ENCODE assay signal across 16 mouse cellular contexts in the genomic region with DNA sequence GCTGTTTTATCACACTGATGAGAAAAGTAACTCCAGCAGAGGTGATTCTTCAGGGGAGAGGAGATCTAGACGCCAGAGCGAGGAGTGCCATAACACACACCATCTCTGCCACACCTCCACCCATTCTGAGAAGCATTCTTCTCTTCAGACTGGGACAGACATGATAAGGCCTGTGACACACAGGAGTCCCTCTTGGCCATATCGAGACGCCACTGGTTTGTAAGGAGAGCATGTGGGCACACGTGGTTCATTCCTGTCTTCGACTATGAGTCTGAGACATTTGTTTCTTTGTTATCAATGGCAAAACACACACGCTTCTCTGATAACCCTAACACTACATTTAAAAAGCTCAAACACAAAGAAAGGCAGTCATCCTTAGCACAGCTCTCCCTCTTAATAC. TPM values are rescaled to one million over a fixed set of nuclear protein-coding genes. Genes with fewer than 3 reads are reported as not detected.
A peak's percentile ranks its signal among the peaks of the same experiment; 100 is the strongest.
DNase-seq lines count a peak whose midpoint lies in the region; ATAC-seq and TF ChIP-seq lines count a peak whose summit lies in the region.
"Had no signal": no experiment of that assay in that cellular context is flagged by ENCODE, and none has a peak within 500 bp of the region (broad histone marks: within the 10 kb centered on the region; RNA-seq: fewer than 3 reads in every experiment).

No protein-coding gene starts in this region.

- WGBS in midbrain, embryonic 13.5 days = 85% methylated on average over 7 of the region's 7 CpGs
- 88% methylated on average over 7 of the region's 7 CpGs for WGBS in midbrain, embryonic 11.5 days
- WGBS in forebrain, postnatal 0 days = 78% methylated on average over 7 of the region's 7 CpGs
- WGBS in liver, embryonic 14.5 days (ENCODE audit: insufficient replicate concordance) = 16% methylated on average over 7 of the region's 7 CpGs
- WGBS in neural tube, embryonic 14.5 days = 86% methylated on average over 7 of the region's 7 CpGs

- H3K9ac ChIP-seq in midbrain, embryonic 13.5 days (replicated peaks) = no peak overlapping the region
- H3K9ac ChIP-seq in midbrain, embryonic 11.5 days (ENCODE audit: low read length) = no peak overlapping the region
- H3K9ac ChIP-seq in forebrain, postnatal 0 days = 0 out of 2 replicates have a peak overlapping the region, but pooled peaks have one; percentile 25
- no peak overlapping the region for H3K9ac ChIP-seq in liver, embryonic 14.5 days (replicated peaks)
- H3K9ac ChIP-seq in neural tube, embryonic 14.5 days (replicated peaks; ENCODE audit: low read depth, low read length) = no peak overlapping the region
- H3K9ac ChIP-seq: intestine, embryonic 15.5 days had no signal

- no peaks in the 10 kb centered on the region for H3K27me3 ChIP-seq in midbrain, embryonic 13.5 days
- no peaks in the 10 kb centered on the region for H3K27me3 ChIP-seq in midbrain, embryonic 11.5 days (ENCODE audit: control insufficient read depth, insufficient read depth, low read length)
- H3K27me3 ChIP-seq in forebrain, postnatal 0 days (ENCODE audit: insufficient read depth, low read length) = no peaks in the 10 kb centered on the region
- H3K27me3 ChIP-seq in liver, embryonic 14.5 days (ENCODE audit: control insufficient read depth, insufficient read depth, low read length) = no peaks in the 10 kb centered on the region
- no peaks in the 10 kb centered on the region for H3K27me3 ChIP-seq in neural tube, embryonic 14.5 days (ENCODE audit: control insufficient read depth, insufficient read depth, low read length)
- H3K27me3 ChIP-seq: intestine, embryonic 15.5 days had no signal

- ATAC-seq in midbrain, embryonic 13.5 days = no peak
- no peak for ATAC-seq in midbrain, embryonic 11.5 days (ENCODE audit: low FRiP score)
- peak; percentile 17; the same call in 1 of the 2 replicates for ATAC-seq in forebrain, postnatal 0 days
- ATAC-seq in liver, embryonic 14.5 days (ENCODE audit: insufficient read depth) = peak; percentile 96
- no peak for ATAC-seq in neural tube, embryonic 14.5 days (ENCODE audit: low read depth)
- ATAC-seq: CD4-positive, CD25-positive, alpha-beta regulatory T cell, adult 4 months; intestine, embryonic 15.5 days had no signal

- no peaks in the 10 kb centered on the region for H3K36me3 ChIP-seq in midbrain, embryonic 13.5 days
- no peaks in the 10 kb centered on the region for H3K36me3 ChIP-seq in midbrain, embryonic 11.5 days (ENCODE audit: control insufficient read depth, insufficient read depth, low read length)
- H3K36me3 ChIP-seq in forebrain, postnatal 0 days (ENCODE audit: insufficient read depth) = no peaks in the 10 kb centered on the region
- H3K36me3 ChIP-seq in liver, embryonic 14.5 days (replicated peaks; ENCODE audit: control insufficient read depth, insufficient read depth, low read depth) = no peaks in the 10 kb centered on the region
- H3K36me3 ChIP-seq in neural tube, embryonic 14.5 days (ENCODE audit: control insufficient read depth, insufficient read depth, low read length) = no peaks in the 10 kb centered on the region
- H3K36me3 ChIP-seq: intestine, embryonic 15.5 days had no signal

- DNase-seq in midbrain, embryonic 11.5 days (ENCODE audit: low spot score, missing footprints) = no peak
- DNase-seq in forebrain, postnatal 0 days = peak; percentile 20
- peak; percentile 37 to 46 (median 39) for DNase-seq in liver, embryonic 14.5 days (ENCODE audit: low read depth in 3 of 3, low spot score in 3 of 3)
- no peak for DNase-seq in ovary, postnatal 36 days (ENCODE audit: low spot score)
- no peak for DNase-seq in right cerebral cortex, postnatal 36 days (ENCODE audit: low spot score in 2 of 2)
- no peak for DNase-seq in right cerebral cortex, postnatal 14 days
- DNase-seq: adrenal gland, postnatal 14 days; cerebellum, adult 9-10 months; heart, adult 11 months; lung, postnatal 36 days; thymus, postnatal 36 days had no signal

- no peak overlapping the region for H3K4me2 ChIP-seq in midbrain, embryonic 13.5 days (replicated peaks)
- H3K4me2 ChIP-seq in midbrain, embryonic 11.5 days = no peak overlapping the region
- H3K4me2 ChIP-seq in forebrain, postnatal 0 days (ENCODE audit: low read depth) = no peak overlapping the region
- no peak overlapping the region for H3K4me2 ChIP-seq in liver, embryonic 14.5 days (ENCODE audit: low read depth)
- no peak overlapping the region for H3K4me2 ChIP-seq in neural tube, embryonic 14.5 days (ENCODE audit: low read depth, low read length)
- H3K4me2 ChIP-seq: intestine, embryonic 15.5 days had no signal

- no peak for TF ChIP-seq CTCF in forebrain, postnatal 0 days (IDR thresholded peaks at IDR 0.05; ENCODE audit: low read depth)
- no peak for TF ChIP-seq CTCF in liver, embryonic 14.5 days (IDR thresholded peaks at IDR 0.05; ENCODE audit: low read depth)

- TF ChIP-seq EP300 in liver, embryonic 14.5 days (IDR thresholded peaks at IDR 0.05; ENCODE audit: low read depth) = peak; percentile 52

- no peaks in the 10 kb centered on the region for H3K9me3 ChIP-seq in midbrain, embryonic 13.5 days
- H3K9me3 ChIP-seq in midbrain, embryonic 11.5 days (ENCODE audit: control insufficient read depth, low read length) = no peaks in the 10 kb centered on the region
- no peaks in the 10 kb centered on the region for H3K9me3 ChIP-seq in forebrain, postnatal 0 days (ENCODE audit: low read length)
- no peaks in the 10 kb centered on the region for H3K9me3 ChIP-seq in liver, embryonic 14.5 days (ENCODE audit: control insufficient read depth, low read length)
- H3K9me3 ChIP-seq in neural tube, embryonic 14.5 days (ENCODE audit: control insufficient read depth, low read length) = no peaks in the 10 kb centered on the region
- H3K9me3 ChIP-seq: intestine, embryonic 15.5 days had no signal

- no peak overlapping the region for H3K4me3 ChIP-seq in midbrain, embryonic 13.5 days (replicated peaks)
- no peak overlapping the region for H3K4me3 ChIP-seq in midbrain, embryonic 11.5 days (ENCODE audit: low read depth, low read length)
- no peak overlapping the region for H3K4me3 ChIP-seq in forebrain, postnatal 0 days (ENCODE audit: low read depth, low read length)
- no peak overlapping the region for H3K4me3 ChIP-seq in liver, embryonic 14.5 days (ENCODE audit: insufficient read depth in 1 of 2, low read depth in 2 of 2, low read length in 2 of 2)
- no peak overlapping the region for H3K4me3 ChIP-seq in neural tube, embryonic 14.5 days (ENCODE audit: low read depth, low read length)
- H3K4me3 ChIP-seq: intestine, embryonic 15.5 days had no signal

- H3K4me1 ChIP-seq in midbrain, embryonic 13.5 days (replicated peaks) = peaks cover 27% of the 10 kb centered on the region
- no peaks in the 10 kb centered on the region; the same call in 1 of the 2 replicates for H3K4me1 ChIP-seq in midbrain, embryonic 11.5 days (ENCODE audit: control insufficient read depth, insufficient read depth, low read length)
- peaks cover 23% of the 10 kb centered on the region for H3K4me1 ChIP-seq in forebrain, postnatal 0 days (ENCODE audit: insufficient read depth)
- peaks cover 0 to 8% of the 10 kb centered on the region in 2 experiments; a peak in 3 of 4 replicates for H3K4me1 ChIP-seq in liver, embryonic 14.5 days (replicated peaks; ENCODE audit: control insufficient read depth in 2 of 2, insufficient read depth in 2 of 2, low read length in 1 of 2)
- 0 out of 2 replicates have a peak, but pooled peaks cover 3% of the 10 kb centered on the region for H3K4me1 ChIP-seq in neural tube, embryonic 14.5 days (ENCODE audit: control insufficient read depth, insufficient read depth, low read length)
- H3K4me1 ChIP-seq: intestine, embryonic 15.5 days had no signal

- peak overlapping the region; percentile 30 for H3K27ac ChIP-seq in midbrain, embryonic 13.5 days
- H3K27ac ChIP-seq in midbrain, embryonic 11.5 days (ENCODE audit: low read depth, low read length) = no peak overlapping the region
- peak overlapping the region; percentile 73 for H3K27ac ChIP-seq in forebrain, postnatal 0 days (ENCODE audit: low read depth, low read length)
- no peak overlapping the region for H3K27ac ChIP-seq in liver, embryonic 14.5 days
- peak overlapping the region; percentile 52 for H3K27ac ChIP-seq in neural tube, embryonic 14.5 days (ENCODE audit: low read depth, low read length)
- H3K27ac ChIP-seq: intestine, embryonic 15.5 days had no signal

RNA-seq across cellular contexts. Expression of gene Trim9, which starts 43.9 kb away (rescaled TPM):
- 56.2 and 61.8 TPM in 2 replicates for polyA plus RNA-seq in midbrain, embryonic 13.5 days (2015; fragmentation: Nextera tagmentation; extraction: Ambion mirVana)
- polyA plus RNA-seq in midbrain, embryonic 11.5 days (2014; fragmentation: Nextera tagmentation; extraction: Ambion mirVana) = 26.8 and 28.4 TPM in 2 replicates
- 114 and 135 TPM in 2 replicates for total RNA-seq in forebrain, postnatal 0 days (2014; rRNA removed)
- polyA plus RNA-seq in forebrain, postnatal 0 days (2015; fragmentation: Nextera tagmentation; extraction: Ambion mirVana) = 67.0 and 96.8 TPM in 2 replicates
- polyA plus RNA-seq in liver, embryonic 14.5 days (2012; rRNA removed) = 0.01 and 0.03 TPM in 2 replicates
- polyA plus RNA-seq in liver, embryonic 14.5 days (2014; fragmentation: Nextera tagmentation; extraction: Ambion mirVana) = 0.04 TPM in 1 of 2 replicates, not detected in the other
- 96.4 and 106 TPM in 2 replicates for polyA plus RNA-seq in neural tube, embryonic 14.5 days (2014; fragmentation: Nextera tagmentation; extraction: Ambion mirVana)
- total RNA-seq: liver, adult 2 months had no signal
- polyA plus RNA-seq: liver, adult 2 months had no signal

Comparison
In these comparisons a context has a peak if more than half of its experiments do, and no peak if none do; other contexts are left out.
1. H3K27ac ChIP-seq: peak in midbrain, embryonic 13.5 days (single experiment), forebrain, postnatal 0 days (single experiment) and neural tube, embryonic 14.5 days (single experiment); none in midbrain, embryonic 11.5 days (single experiment) and liver, embryonic 14.5 days (single experiment).
2. ATAC-seq: peak in forebrain, postnatal 0 days (single experiment) and liver, embryonic 14.5 days (single experiment); none in midbrain, embryonic 13.5 days (single experiment), midbrain, embryonic 11.5 days (single experiment) and neural tube, embryonic 14.5 days (single experiment).
3. DNase-seq: peak in forebrain, postnatal 0 days (single experiment) and liver, embryonic 14.5 days (3 of 3); none in midbrain, embryonic 11.5 days (single experiment), ovary, postnatal 36 days (single experiment), right cerebral cortex, postnatal 36 days (0 of 2) and right cerebral cortex, postnatal 14 days (single experiment).
4. RNA of gene Trim9, which starts 43.9 kb away (polyA plus RNA-seq): 96.4 to 106 TPM in neural tube, embryonic 14.5 days, 67.0 to 96.8 TPM in forebrain, postnatal 0 days, 56.2 to 61.8 TPM in midbrain, embryonic 13.5 days and 26.8 to 28.4 TPM in midbrain, embryonic 11.5 days; 0.01 to 0.04 TPM in liver, embryonic 14.5 days; every median in the first group is over 10 times any median in the second.